ENCODE assay signal across 8 mouse cellular contexts in genomic region chr16:26104274-26104673, GRCm38 (mm10). TPM values are rescaled to one million over a fixed set of nuclear protein-coding genes. Genes with fewer than 3 reads are reported as not detected.
DNase-seq lines count a peak whose midpoint lies in the region; ATAC-seq lines count a peak whose summit lies in the region.

No protein-coding gene starts in this region.

- peak overlapping the region; percentile 90 for H3K27ac ChIP-seq in heart, embryonic 12.5 days (ENCODE audit: poor library complexity, severe bottlenecking)
- H3K27ac ChIP-seq in liver, embryonic 15.5 days (replicated peaks) = no peak overlapping the region

- H3K36me3 ChIP-seq in heart, embryonic 12.5 days = no peaks in the 10 kb centered on the region
- H3K36me3 ChIP-seq in liver, embryonic 15.5 days (replicated peaks) = no peaks in the 10 kb centered on the region

- H3K27me3 ChIP-seq in heart, embryonic 12.5 days (replicated peaks) = no peaks in the 10 kb centered on the region
- peaks cover 41% of the 10 kb centered on the region for H3K27me3 ChIP-seq in liver, embryonic 15.5 days

- DNase-seq in heart, postnatal 25 days (ENCODE audit: low spot score) = no peak
- DNase-seq in retina, embryonic 14.5 days (ENCODE audit: low spot score) = peak; percentile 11
- DNase-seq in retina, postnatal 1 day = no peak
- DNase-seq in adrenal gland, adult 18-20 months (ENCODE audit: low spot score in 2 of 2) = no peak
- no peak for DNase-seq in Muller cell, postnatal 12 days (ENCODE audit: inconsistent ontology term)
- DNase-seq in cerebellum, postnatal 14 days = no peak

- ATAC-seq in heart, embryonic 12.5 days (ENCODE audit: insufficient number of reproducible peaks, low FRiP score) = no peak
- no peak for ATAC-seq in liver, embryonic 15.5 days (ENCODE audit: insufficient read depth)

- peak overlapping the region; percentile 89 for H3K9ac ChIP-seq in heart, embryonic 12.5 days
- H3K9ac ChIP-seq in liver, embryonic 15.5 days = no peak overlapping the region

- peak overlapping the region; percentile 73 for H3K4me2 ChIP-seq in heart, embryonic 12.5 days
- no peak overlapping the region for H3K4me2 ChIP-seq in liver, embryonic 15.5 days

- peaks cover 44% of the 10 kb centered on the region for H3K4me1 ChIP-seq in heart, embryonic 12.5 days (replicated peaks)
- no peaks in the 10 kb centered on the region for H3K4me1 ChIP-seq in liver, embryonic 15.5 days (replicated peaks)

- WGBS in heart, embryonic 12.5 days = 13% methylated on average over 4 of the region's 4 CpGs
- WGBS in liver, embryonic 15.5 days (ENCODE audit: insufficient replicate concordance) = 41% methylated on average over 4 of the region's 4 CpGs

- peaks cover 7% of the 10 kb centered on the region; the same call in 1 of the 2 replicates for H3K9me3 ChIP-seq in heart, embryonic 12.5 days (replicated peaks)
- H3K9me3 ChIP-seq in liver, embryonic 15.5 days (replicated peaks) = no peaks in the 10 kb centered on the region

- peak overlapping the region; percentile 85 for H3K4me3 ChIP-seq in heart, embryonic 12.5 days
- H3K4me3 ChIP-seq in liver, embryonic 15.5 days (replicated peaks) = 0 out of 2 replicates have a peak overlapping the region, but pooled peaks have one; percentile 2

- intact Hi-C loops in heart, postnatal 25 days (cut with DNase I) = loop anchor here (1.0 to 10.0 kb wide), 2 partner anchors 83 to 139 kb away; no protein-coding TSS in a partner anchor

RNA-seq across cellular contexts. Expression of gene P3h2, which starts 1.3 kb away (rescaled TPM):
- 16.5 and 17.7 TPM in 2 replicates for polyA plus RNA-seq in heart, embryonic 12.5 days (2016; fragmentation: Nextera tagmentation; extraction: Ambion mirVana)
- 1 to 10 TPM; 4.4 TPM for total RNA-seq in heart, postnatal 25 days (2021)
- polyA plus RNA-seq in liver, embryonic 15.5 days (2015; fragmentation: Nextera tagmentation; extraction: Ambion mirVana) = 0.76 and 0.77 TPM in 2 replicates
- 10 to 100 TPM in 1 of 2 experiments, 1 to 10 TPM in 1; 6.7 to 11.0 TPM for total RNA-seq in adrenal gland, adult 18-20 months (2021)
